Mouse (Mus musculus) NIH3T3 (cell line): Measurements from ENCODE around the gene Dusp1.

ENCODE experiments used
- DNase-seq: peaks from one replicate; pipeline ENCODE4 v3.0.0-alpha.2; 2012; ENCODE audit warnings: low read depth

The Dusp1 gene

GRCm38 (mm10) chr17:26524316-26524715 lies 37.6 kb downstream of the Dusp1 start:
- DNase-seq: no peak

GRCm38 (mm10) chr17:26522711-26523110 lies 39.2 kb downstream of the Dusp1 start:
- no peak for DNase-seq

DNA sequence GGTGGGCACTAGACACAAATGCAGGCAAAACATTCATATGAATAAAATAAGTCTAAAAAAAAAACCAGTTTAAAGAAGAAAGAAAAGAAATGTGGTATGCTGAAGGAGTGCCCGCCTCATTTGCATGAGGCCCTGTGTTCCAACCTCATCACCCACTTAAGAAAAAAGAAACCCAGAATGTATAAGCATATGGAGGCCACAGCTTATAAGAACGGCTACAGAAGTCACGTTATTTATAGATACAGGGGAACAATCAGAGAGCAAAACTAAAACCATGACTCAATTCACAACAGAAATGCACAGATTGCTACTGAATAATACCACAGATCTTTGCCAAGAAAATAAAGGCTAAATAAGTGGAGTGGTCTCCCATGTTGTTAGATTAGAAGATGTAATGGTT lies 43.6 kb downstream of the Dusp1 start:
- DNase-seq: no peak

DNA sequence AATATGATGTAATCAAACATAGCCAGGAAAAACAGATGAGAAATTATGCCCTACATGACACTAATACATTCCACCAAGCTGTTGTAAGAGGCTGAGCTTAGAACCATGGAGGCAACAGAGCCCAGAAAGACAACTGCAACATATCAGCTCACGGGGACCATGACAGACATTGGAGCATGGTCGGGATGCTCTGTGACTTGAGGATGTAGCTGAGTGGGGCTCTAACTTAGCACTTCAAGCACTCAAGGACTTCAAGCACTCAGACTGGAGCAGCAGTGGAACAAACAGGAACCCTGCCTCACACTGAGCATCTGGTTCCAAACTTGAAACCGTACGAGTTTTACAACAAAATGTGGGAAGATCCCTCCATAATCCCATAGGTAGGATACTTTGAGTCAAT lies 46.3 kb downstream of the Dusp1 start:
- DNase-seq: no peak

DNA sequence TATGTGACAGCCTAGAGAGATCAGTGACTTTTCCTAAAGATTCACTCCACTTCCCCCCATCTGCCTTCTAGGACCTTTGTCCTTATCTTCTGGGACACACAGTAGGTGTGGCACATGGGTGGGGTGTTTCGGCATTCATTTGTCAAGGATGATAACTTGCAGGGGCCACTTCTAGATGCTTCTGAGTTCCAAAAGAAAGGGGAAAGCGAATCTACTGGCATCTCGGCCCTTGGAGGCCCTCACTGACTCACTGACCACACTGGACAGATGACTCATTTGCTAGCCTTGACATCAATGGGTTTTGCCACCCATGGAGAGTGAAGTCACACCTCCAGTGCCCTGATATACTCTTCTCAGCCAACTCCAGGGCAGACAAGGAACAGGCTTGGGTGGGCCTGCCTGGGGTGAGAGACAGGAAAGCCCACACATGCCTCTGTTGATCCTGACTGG lies 47.3 kb downstream of the Dusp1 start:
- DNase-seq: peak; percentile 90

- no peak for DNase-seq
Observed at GRCm38 (mm10) chr17:26513459-26514290, 48.3 kb downstream of the Dusp1 start.

DNA sequence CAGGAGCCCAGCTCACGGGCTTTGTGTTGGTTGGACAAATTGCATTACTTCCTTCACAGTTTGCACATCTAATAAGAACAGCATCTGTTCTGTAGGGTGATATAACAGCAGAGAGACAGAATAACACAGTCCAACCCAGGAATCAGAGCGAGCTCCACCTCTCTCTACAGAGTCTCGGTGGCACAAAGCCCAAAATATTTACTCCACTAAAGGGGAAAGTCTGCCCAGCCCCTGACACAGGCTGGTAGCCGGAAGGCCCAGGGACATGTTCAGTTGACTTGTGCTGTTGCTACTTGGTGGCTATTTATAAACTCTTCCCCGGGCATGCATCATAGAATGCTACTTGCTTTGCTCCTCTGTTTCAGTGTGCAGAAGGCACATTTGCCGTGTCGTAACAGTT lies 49.0 kb downstream of the Dusp1 start:
- DNase-seq: no peak

DNA sequence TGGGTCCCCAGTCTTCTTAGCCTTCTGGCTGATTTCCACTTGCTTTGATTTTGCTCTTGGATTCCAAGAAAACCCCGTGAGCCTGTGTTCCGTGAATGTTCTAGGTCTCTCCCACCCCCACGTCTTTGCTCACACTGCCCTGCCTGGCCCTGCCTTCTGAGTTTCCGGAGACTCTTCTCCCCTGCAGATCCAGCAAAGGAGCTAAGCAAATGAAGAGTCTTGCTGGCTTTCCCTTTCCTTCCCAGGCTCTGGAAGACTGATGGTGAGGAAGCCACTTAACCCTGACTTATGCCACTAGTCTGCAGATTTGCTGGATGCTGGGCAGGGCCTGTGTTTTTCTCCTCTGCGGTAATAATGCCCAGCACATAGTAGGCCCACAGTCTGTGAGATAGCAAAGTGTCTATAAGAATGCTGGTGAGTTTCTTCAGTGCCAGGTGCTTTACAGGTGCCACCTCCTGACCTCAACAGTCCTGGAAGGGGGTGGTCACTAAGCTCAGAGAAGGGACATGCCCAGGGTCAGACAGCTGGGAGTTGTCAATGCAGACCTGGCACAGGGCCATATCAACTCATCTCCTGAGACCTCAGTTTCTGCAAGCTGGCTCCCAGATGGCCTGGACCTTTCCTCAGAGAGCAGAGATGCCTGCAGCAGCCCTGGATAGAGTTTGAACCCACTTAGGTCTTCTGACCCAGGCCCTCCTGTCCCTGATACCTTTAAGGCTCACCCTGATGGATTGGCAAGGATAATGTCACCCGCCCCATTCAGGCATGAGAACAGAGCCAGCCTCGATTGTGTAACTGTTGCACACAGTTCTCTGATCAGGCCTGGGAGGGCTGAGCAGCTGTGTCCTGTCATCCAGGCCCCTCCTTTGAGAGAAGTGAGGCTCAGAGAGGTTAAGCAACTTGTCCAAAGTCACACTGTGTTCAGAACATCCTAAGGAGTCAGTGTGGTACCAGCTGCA lies 49.8 kb downstream of the Dusp1 start:
- DNase-seq: peak; percentile 49

DNA sequence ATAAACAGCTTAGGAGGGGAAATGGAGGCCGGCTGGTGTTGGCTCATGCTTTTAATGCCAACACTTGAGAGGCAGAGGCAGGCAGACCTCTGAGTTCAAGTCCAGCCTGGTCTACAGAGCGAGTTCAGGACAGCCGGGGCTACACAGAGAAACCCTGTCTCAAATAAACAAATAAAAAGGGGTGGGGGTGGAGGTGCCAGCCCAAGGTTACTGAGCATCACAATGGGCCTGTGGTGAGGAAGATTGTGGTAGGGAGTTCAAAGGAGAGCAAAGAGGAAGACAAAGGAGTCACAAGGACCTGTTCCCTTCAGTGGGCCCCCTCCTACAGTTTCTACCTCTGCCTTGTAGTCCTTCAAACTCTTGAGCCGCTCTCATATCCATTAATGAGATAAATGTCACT lies 50.7 kb downstream of the Dusp1 start:
- DNase-seq: no peak

- peak; percentile 57 for DNase-seq
Observed at GRCm38 (mm10) chr17:26510146-26511045, 51.5 kb downstream of the Dusp1 start.

DNA sequence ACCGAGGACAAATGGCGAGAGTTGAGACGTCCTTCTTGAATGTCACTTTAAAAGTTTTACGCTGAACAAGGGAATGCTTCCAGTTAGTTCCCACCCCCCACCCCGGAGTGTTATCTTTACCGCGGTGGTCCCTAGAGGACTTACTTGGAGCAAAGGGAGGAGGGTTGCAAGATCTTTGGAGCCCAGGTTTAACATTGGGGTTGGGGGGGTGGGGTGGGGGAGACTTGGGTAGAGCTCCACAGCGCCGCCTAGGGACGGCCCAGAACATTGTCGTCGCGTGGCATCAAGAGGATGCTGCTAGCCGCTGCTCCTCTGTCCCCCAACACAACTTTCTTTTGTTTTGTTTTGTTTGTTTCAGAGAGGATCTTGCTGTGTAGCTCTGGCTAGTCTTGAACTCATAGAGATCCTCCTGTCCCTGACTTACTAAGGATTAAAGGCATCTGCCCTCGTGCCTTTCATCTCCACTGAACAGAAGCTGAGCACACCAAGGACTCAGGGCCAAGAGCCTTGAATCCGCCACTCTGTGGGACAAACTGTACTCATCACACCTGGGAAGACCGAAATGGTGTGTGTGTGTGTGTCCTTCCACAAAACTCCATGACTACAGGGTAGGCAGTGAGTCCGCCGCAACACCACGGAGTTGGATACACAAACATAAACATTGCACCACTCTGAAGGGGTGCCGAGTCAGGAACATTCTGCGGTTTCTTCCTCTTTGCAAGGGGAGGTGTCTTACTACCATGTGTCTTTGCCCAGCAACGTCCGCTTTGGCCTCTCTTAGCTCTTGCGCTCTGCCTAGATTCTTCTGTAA lies 52.8 kb downstream of the Dusp1 start:
- peak; percentile 91 for DNase-seq

GRCm38 (mm10) chr17:26508345-26508960 lies 53.5 kb downstream of the Dusp1 start:
- peak; percentile 99 for DNase-seq

GRCm38 (mm10) chr17:26507966-26508344 lies 54.0 kb downstream of the Dusp1 start:
- peak; percentile 99 for DNase-seq

- peak; percentile 85 for DNase-seq
Observed at GRCm38 (mm10) chr17:26506997-26507871, 54.7 kb downstream of the Dusp1 start.

GRCm38 (mm10) chr17:26506031-26506641 lies 55.8 kb downstream of the Dusp1 start:
- DNase-seq: no peak

DNA sequence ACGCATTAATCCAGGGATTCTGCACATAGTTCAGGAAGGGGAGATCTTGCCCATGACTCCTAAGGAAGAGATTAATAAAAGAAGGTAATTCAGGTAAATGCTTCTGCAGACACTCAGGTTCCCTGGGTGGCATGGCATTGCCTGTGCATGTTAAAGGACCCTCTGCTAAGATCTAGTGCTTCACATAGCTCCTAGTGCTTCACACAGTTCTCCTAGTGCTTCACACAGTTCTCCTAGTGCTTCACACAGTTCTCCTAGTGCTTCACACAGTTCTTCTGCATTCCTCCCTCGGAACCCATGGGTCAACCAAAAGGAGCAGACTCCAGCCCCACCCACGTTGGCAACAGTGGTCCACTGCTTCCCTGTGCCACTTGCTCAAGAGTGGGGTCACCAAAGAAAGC lies 56.7 kb downstream of the Dusp1 start:
- no peak for DNase-seq

DNA sequence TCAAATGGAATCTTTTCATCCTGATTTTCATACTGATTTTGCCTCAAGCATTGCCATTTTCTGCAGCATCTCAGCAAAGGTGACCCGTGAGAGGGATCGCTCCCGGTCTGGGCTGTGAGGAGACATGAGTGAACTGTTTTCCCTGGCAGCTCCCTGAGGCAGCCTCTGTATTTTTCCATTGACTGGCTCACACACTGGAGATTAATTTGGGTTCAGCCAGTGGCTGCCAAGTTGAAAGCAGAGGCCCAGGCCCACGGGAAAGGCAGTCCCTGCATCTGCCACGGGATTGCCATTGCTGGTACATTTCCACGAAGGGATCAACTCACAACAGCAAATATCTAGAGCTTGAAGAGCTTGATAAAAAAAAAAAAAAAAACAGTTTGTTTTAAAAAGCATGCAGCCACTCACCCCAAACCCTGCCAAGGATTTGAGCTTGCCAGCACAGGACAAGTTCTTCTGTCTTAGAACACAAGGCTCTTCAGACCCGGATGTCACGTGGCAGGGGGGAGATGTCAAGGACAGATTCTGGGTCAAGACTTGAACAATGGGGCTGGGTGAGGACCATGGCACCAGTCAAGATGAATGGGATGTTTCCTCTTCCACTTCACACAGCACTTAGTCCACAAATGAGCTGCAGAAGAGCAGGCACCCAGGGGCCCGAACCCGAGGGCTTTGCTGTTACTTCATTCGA lies 57.8 kb downstream of the Dusp1 start:
- DNase-seq: peak; percentile 73
